Mouse (Mus musculus) cerebellum, adult 11 months (tissue): ENCODE measurements around the gene BC025920.

Experiments
- DNase-seq: peaks from one replicate; pipeline ENCODE4 v3.0.0; 2022

The BC025920 gene

GRCm38 (mm10) chr10:81574081-81575056 lies 31.7 kb upstream of the BC025920 start, which contains the start of gene Tle2:
Gene Tle2, plus strand, starts transcription at chr10:81574561.
- DNase-seq = peak; percentile 62

- peak; percentile 67 for DNase-seq
Observed at GRCm38 (mm10) chr10:81575208-81575631, 30.9 kb upstream of the BC025920 start.

- peak; percentile 66 for DNase-seq
Observed at GRCm38 (mm10) chr10:81575695-81576094, 30.4 kb upstream of the BC025920 start.

GRCm38 (mm10) chr10:81579967-81580366 lies 26.1 kb upstream of the BC025920 start:
- no peak for DNase-seq

- no peak for DNase-seq
Observed at GRCm38 (mm10) chr10:81580441-81581070, 25.5 kb upstream of the BC025920 start.

- no peak for DNase-seq
Observed at GRCm38 (mm10) chr10:81583347-81583746, 22.7 kb upstream of the BC025920 start.

GRCm38 (mm10) chr10:81588739-81589138 lies 17.3 kb upstream of the BC025920 start:
- DNase-seq = no peak

- DNase-seq = peak; percentile 34
Observed at GRCm38 (mm10) chr10:81591846-81592245, 14.2 kb upstream of the BC025920 start.

- DNase-seq = peak; percentile 24
Observed at GRCm38 (mm10) chr10:81592631-81593030, 13.4 kb upstream of the BC025920 start.

GRCm38 (mm10) chr10:81593223-81593622 lies 12.8 kb upstream of the BC025920 start:
- peak; percentile 17 for DNase-seq

GRCm38 (mm10) chr10:81593935-81594334 lies 12.1 kb upstream of the BC025920 start:
- DNase-seq = peak; percentile 62

GRCm38 (mm10) chr10:81595599-81595998 lies 10.5 kb upstream of the BC025920 start:
- peak; percentile 22 for DNase-seq

GRCm38 (mm10) chr10:81596611-81597010 lies 9.5 kb upstream of the BC025920 start:
- DNase-seq = no peak

- DNase-seq = no peak
Observed at GRCm38 (mm10) chr10:81597137-81597950, 8.7 kb upstream of the BC025920 start.

GRCm38 (mm10) chr10:81598342-81598741 lies 7.7 kb upstream of the BC025920 start:
- no peak for DNase-seq

- DNase-seq = no peak
Observed at GRCm38 (mm10) chr10:81598871-81599270, 7.2 kb upstream of the BC025920 start.

GRCm38 (mm10) chr10:81599630-81600029 lies 6.4 kb upstream of the BC025920 start:
- DNase-seq = no peak

GRCm38 (mm10) chr10:81600096-81600495 lies 6.0 kb upstream of the BC025920 start:
- DNase-seq = no peak

- peak; percentile 94 for DNase-seq
Observed at GRCm38 (mm10) chr10:81600738-81601203, 5.3 kb upstream of the BC025920 start, which contains the start of gene Tle6. Gene Tle6, minus strand, starts transcription at chr10:81601073.

GRCm38 (mm10) chr10:81601396-81601905 lies 4.6 kb upstream of the BC025920 start:
- DNase-seq = no peak

- DNase-seq = no peak
Observed at GRCm38 (mm10) chr10:81602741-81603151, 3.3 kb upstream of the BC025920 start.
